Mouse (Mus musculus): ENCODE measurements at regions not wholly inside any gene's neighbourhood (a gene's known extent, or its start where the extent isn't known, plus 50 kb on each side); places are given as distances from the start of the nearest gene placed in this dataset.

DNA sequence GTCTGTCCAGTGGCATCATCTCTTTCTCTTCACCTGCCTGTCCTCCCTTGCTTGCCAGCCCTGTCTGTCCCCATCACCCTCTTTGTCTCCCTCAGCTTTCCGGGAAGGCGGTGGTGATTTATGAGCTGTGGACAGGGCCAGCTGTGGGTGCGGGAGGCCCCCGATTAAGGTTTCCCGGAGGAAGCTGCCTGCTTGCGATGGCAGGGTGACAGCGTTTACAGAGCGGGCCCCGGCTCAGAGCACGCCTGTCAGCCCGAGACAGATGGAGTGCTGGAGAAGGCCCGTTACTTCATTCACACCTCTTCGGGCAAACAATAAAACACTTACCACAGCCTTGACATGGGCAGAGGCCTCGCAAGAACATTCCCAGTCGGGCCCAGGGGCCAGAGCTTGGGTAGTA lies 79.6 kb upstream of the Zbtb40 start:
- Histone ChIP-seq H3K4me3 (no peak overlapping the region), H3K4me2 (0 out of 2 replicates have a peak overlapping the region, but pooled peaks have one; percentile 18), H3K4me1 (replicated peaks) (peaks cover 34% of the 10 kb centered on the region), H3K27me3 (peaks cover 4% of the 10 kb centered on the region; the same call in 1 of the 2 replicates), H3K9me3 (no peaks in the 10 kb centered on the region), H3K36me3 (no peaks in the 10 kb centered on the region), H3K27ac (replicated peaks) (peak overlapping the region; percentile 83), H3K9ac (peak overlapping the region; percentile 54)
- 4% methylated on average over 15 of the region's 15 CpGs for WGBS
- ATAC-seq (ENCODE audit: low read depth), result peak; percentile 80

DNA sequence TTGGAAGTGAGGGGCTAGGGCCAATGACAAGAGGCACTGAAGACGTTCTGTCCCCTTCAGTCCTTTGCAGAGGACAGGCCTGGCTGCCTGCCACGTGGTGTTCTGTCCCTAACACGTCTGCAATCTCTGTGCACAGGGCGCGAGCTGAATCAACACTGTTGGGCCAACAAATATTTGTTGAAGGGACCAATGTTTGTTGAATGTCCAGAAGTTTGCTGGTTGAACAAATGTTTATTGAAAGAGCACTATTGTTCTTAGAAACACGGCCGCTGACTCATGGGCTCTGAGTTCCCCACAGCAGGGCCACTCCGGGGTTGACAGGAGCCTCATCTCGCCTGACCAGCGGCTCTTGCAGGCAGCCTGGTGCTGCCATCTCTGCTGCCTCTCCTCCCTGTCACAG lies 73.1 kb upstream of the Zbtb40 start:
- no peaks in the 10 kb centered on the region for H3K36me3 ChIP-seq
- H3K4me1 ChIP-seq (replicated peaks), result peaks cover 31% of the 10 kb centered on the region
- 52% methylated on average over 10 of the region's 10 CpGs for WGBS
- no peak overlapping the region for H3K27ac ChIP-seq (replicated peaks)
- no peak overlapping the region for H3K9ac ChIP-seq
- ATAC-seq (ENCODE audit: low read depth), result no peak
- H3K9me3 ChIP-seq, result no peaks in the 10 kb centered on the region
- H3K4me3 ChIP-seq, result no peak overlapping the region
- H3K27me3 ChIP-seq, result no peaks in the 10 kb centered on the region
- H3K4me2 ChIP-seq, result no peak overlapping the region

DNA sequence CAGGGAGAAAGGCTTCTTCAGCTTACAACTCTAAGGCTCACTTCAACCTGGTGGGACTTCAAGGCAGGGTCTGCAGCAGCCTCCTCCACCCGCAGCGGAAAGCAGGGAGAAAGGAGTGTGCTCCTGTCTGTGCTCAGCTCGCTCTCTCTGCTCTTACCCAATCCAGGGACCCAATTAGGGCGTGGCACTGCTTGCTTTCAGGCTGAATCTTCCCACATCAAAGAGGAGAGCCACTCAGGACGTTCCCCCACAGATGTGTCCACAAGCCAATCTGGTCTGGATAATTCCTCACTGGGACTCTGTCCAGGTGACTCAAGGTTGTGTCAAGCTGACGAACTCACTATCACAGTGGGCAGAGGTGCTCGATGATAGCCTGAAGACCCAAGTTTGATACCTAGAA lies 72.0 kb upstream of the Zbtb40 start:
- no peak for ATAC-seq (ENCODE audit: low read depth)
- WGBS, result 75% methylated on average over 7 of the region's 7 CpGs
- Histone ChIP-seq H3K9me3 (no peaks in the 10 kb centered on the region), H3K9ac (no peak overlapping the region), H3K4me1 (replicated peaks) (peaks cover 32% of the 10 kb centered on the region), H3K27me3 (no peaks in the 10 kb centered on the region), H3K4me3 (no peak overlapping the region), H3K4me2 (no peak overlapping the region), H3K36me3 (no peaks in the 10 kb centered on the region), H3K27ac (replicated peaks) (no peak overlapping the region)

DNA sequence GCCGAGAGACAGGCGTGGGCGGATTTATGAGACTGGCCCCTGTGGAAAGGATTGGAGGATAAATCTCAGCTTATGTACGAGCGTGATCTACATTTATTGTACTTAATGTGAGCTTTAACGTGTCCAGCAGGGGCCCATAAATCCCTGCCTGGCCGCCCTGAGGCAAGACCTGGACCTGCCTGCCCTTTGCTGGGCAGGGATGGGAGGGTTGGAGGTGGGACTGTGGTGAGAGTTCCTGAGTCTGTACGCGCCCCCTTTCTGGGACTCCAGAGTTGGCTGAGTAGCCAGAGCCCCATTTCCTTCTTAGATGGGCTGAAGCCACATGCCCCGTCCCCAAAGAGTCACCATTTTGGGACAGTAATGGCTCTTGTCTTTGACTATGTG lies 69.7 kb upstream of the Zbtb40 start:
- peaks cover 32% of the 10 kb centered on the region for H3K4me1 ChIP-seq (replicated peaks)
- H3K9me3 ChIP-seq, result no peaks in the 10 kb centered on the region
- H3K4me2 ChIP-seq, result peak overlapping the region; percentile 57
- H3K36me3 ChIP-seq, result no peaks in the 10 kb centered on the region
- H3K27me3 ChIP-seq, result no peaks in the 10 kb centered on the region
- 5% methylated on average over 10 of the region's 10 CpGs for WGBS
- H3K4me3 ChIP-seq, result peak overlapping the region; percentile 34
- H3K9ac ChIP-seq, result peak overlapping the region; percentile 58
- peak overlapping the region; percentile 61 for H3K27ac ChIP-seq (replicated peaks)
- peak; percentile 61 for ATAC-seq (ENCODE audit: low read depth)

DNA sequence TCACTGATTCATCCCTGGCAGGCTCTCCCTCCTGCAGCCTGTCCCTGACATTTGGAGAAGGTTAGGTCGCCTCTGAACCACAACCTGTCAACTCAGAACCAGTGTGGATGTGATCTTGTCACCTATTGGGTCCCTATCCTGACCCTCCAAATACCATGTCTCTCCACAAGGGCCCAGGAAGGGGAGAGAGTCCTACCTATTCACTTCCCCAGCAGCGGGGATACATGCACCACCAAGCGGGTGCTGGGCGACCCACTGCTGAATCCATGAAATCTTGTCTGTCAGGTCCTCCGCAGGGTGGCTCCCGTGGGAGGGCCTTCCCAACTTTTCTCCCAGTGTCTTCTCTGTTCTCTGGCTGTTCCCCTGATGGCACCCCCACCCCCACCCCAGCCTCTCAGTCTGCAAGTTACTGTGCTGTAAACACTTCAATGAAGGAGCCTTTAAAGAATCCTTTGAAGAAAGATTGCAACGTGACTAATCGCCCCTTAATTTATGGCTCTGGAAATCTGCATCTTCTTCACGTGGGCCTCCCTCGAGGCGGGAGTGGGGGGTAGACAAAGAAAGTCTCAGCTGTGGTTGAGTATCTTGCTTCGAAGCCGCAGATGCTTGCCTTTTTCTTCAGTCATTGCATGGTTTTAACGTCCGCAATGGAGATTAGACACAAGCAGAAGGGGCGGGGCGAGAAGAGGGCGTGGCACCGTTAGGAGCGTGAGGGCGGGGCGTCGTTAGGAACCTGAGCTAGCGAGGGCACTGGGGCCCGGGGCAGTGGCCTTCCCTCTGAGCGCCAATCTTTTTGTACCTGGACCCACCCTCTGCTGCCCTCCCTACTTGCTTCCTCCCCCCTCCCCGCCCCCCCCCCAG lies 69.1 kb upstream of the Zbtb40 start:
- Histone ChIP-seq H3K9me3 (no peaks in the 10 kb centered on the region), H3K27ac (replicated peaks) (peak overlapping the region; percentile 61), H3K4me2 (peak overlapping the region; percentile 57), H3K4me1 (replicated peaks) (peaks cover 32% of the 10 kb centered on the region), H3K9ac (peak overlapping the region; percentile 58), H3K27me3 (no peaks in the 10 kb centered on the region), H3K4me3 (peak overlapping the region; percentile 34), H3K36me3 (no peaks in the 10 kb centered on the region)
- peak; percentile 87 for ATAC-seq (ENCODE audit: low read depth)
- 1% methylated on average over 27 of the region's 27 CpGs for WGBS

DNA sequence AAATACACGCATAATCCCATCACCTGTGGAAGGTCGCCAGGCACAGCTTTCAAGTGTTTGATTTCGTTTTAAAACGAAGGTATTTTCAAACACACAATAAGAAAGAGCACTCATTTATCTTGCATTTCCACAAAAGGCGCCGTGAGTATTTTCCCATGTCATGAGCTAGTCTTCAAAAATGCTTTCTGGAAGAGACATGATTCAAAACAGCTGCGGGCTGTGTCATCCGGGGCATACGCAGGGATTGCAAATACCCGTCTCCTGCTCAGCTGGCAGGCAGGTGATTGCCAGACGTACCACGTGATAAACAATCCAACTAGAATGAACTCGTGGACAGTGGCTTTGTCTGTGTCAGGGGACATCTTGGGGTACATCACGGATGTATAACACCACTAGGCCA lies 66.5 kb upstream of the Zbtb40 start:
- Histone ChIP-seq H3K27ac (replicated peaks) (no peak overlapping the region), H3K27me3 (no peaks in the 10 kb centered on the region), H3K4me2 (no peak overlapping the region), H3K9me3 (0 out of 2 replicates have a peak, but pooled peaks cover 7% of the 10 kb centered on the region), H3K4me1 (replicated peaks) (peaks cover 28% of the 10 kb centered on the region), H3K36me3 (no peaks in the 10 kb centered on the region), H3K9ac (no peak overlapping the region), H3K4me3 (no peak overlapping the region)
- ATAC-seq (ENCODE audit: low read depth), result no peak
- 86% methylated on average over 14 of the region's 14 CpGs for WGBS

DNA sequence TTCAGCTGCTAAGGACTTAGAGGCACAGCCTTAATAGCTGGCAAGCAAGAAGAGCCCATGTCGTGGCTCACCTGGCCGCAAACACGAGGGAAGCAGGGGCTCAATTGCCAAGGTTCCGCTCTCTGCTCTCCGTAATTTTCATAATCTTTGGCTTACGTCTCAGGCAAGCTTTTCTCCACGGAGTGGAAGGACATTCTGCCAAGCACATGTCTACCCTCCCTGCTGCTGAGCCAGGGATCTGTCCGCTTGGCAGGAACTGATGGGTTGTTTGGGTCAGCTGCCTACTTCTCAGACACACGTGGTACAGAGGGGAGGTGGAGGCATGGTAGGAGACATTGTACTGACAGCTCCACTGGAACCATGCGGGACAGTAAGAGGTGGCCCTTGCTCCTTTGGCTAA lies 61.7 kb upstream of the Zbtb40 start:
- no peaks in the 10 kb centered on the region for H3K27me3 ChIP-seq
- WGBS, result 83% methylated on average over 10 of the region's 10 CpGs

DNA sequence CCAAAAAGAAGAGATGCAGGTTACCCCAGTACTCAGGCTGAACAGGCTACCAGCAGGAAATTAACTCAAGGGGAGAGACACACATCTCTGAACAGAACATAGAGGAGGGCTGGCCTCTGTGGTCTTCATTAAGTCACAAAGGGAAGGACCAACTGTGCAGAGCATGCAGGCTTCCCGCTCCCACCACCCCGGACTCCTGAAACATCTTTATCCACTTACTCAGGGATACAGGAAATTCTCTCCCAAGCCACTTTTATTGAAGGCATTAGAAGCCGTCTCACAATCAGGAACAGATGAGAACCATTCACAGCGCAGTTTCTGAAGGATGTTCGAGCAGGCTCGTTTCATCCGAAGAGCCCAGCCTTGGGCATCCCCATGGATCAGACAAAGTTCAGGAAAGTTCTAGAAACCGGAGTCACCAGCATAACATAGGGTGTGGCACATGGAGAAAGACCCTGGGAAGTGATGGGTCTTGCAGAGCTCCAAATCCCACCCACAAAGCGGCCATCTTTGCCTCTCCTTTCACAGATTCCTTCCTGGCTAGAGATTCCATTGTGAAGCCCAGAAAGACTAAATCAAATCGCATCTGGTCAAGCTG lies 55.9 kb upstream of the Zbtb40 start:
- H3K4me3 ChIP-seq, result no peak overlapping the region
- H3K27ac ChIP-seq (replicated peaks), result no peak overlapping the region
- H3K9ac ChIP-seq, result no peak overlapping the region
- WGBS, result 87% methylated on average over 10 of the region's 10 CpGs
- H3K36me3 ChIP-seq, result no peaks in the 10 kb centered on the region
- H3K9me3 ChIP-seq, result no peaks in the 10 kb centered on the region
- ATAC-seq (ENCODE audit: low read depth), result no peak
- no peaks in the 10 kb centered on the region for H3K4me1 ChIP-seq (replicated peaks)
- no peaks in the 10 kb centered on the region for H3K27me3 ChIP-seq
- H3K4me2 ChIP-seq, result no peak overlapping the region

More for the DNA sequence above, 61.7 kb upstream of the Zbtb40 start:
- no peak overlapping the region for H3K9ac ChIP-seq
- ATAC-seq (ENCODE audit: low read depth), result no peak
- 0 out of 2 replicates have a peak, but pooled peaks cover 7% of the 10 kb centered on the region for H3K9me3 ChIP-seq
- H3K4me2 ChIP-seq, result no peak overlapping the region
- no peaks in the 10 kb centered on the region for H3K4me1 ChIP-seq (replicated peaks)
- no peak overlapping the region for H3K27ac ChIP-seq (replicated peaks)
- H3K4me3 ChIP-seq, result no peak overlapping the region
- H3K36me3 ChIP-seq, result no peaks in the 10 kb centered on the region

DNA sequence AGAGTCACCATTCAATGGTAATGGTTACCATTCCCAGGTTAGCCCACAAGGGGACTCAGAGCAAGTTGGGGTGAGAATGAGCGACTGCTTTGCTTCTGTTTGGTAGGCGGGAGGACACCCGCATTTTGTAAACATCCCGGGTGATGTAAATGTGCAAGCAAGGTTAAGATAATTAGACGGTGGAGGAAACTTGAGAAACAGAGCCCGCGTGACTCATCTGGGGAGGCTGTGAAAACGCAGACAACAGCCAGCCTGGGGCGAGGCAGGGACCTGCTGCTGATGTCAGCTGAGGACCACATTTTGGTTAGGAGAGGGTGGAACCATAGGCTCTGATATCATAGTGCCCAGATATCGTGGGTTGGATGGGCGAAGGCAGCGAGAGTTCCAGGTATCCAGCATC lies 52.6 kb upstream of the Zbtb40 start:
- H3K4me1 ChIP-seq (replicated peaks), result peaks cover 8% of the 10 kb centered on the region; the same call in 1 of the 2 replicates
- no peak overlapping the region for H3K9ac ChIP-seq
- no peak for ATAC-seq (ENCODE audit: low read depth)
- H3K36me3 ChIP-seq, result no peaks in the 10 kb centered on the region
- H3K4me2 ChIP-seq, result no peak overlapping the region
- no peak overlapping the region for H3K27ac ChIP-seq (replicated peaks)
- WGBS, result 92% methylated on average over 12 of the region's 12 CpGs
- no peaks in the 10 kb centered on the region for H3K9me3 ChIP-seq
- no peaks in the 10 kb centered on the region for H3K27me3 ChIP-seq
- no peak overlapping the region for H3K4me3 ChIP-seq

DNA sequence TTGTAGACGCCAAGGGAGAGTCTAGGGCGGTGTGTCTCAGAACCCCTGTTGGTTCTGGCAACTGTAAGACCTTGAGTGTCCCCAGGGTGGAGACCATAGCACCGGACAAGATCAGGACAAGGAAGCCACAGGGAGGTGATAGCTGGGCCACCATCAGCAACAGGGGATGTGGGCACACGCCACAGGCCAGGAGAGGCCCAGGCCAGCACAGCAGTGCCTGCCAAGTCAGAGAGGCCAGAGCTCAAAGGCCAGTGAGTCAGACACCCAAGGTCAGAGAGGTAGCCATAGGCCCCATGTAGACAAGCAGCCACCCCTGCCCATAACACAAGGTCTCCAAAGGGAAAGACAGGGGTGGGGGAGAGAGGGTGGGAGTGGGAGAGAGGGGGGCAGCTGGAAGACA lies 52.2 kb upstream of the Zbtb40 start:
- H3K9me3 ChIP-seq, result no peaks in the 10 kb centered on the region
- H3K27me3 ChIP-seq, result no peaks in the 10 kb centered on the region
- no peak overlapping the region for H3K4me2 ChIP-seq
- peaks cover 8% of the 10 kb centered on the region; the same call in 1 of the 2 replicates for H3K4me1 ChIP-seq (replicated peaks)
- H3K36me3 ChIP-seq, result no peaks in the 10 kb centered on the region
- H3K9ac ChIP-seq, result no peak overlapping the region
- 92% methylated on average over 4 of the region's 4 CpGs for WGBS
- ATAC-seq (ENCODE audit: low read depth), result no peak
- no peak overlapping the region for H3K4me3 ChIP-seq
- no peak overlapping the region for H3K27ac ChIP-seq (replicated peaks)
